Mouse (Mus musculus): ENCODE measurements around the gene Pde10a.

The Pde10a gene

DNA sequence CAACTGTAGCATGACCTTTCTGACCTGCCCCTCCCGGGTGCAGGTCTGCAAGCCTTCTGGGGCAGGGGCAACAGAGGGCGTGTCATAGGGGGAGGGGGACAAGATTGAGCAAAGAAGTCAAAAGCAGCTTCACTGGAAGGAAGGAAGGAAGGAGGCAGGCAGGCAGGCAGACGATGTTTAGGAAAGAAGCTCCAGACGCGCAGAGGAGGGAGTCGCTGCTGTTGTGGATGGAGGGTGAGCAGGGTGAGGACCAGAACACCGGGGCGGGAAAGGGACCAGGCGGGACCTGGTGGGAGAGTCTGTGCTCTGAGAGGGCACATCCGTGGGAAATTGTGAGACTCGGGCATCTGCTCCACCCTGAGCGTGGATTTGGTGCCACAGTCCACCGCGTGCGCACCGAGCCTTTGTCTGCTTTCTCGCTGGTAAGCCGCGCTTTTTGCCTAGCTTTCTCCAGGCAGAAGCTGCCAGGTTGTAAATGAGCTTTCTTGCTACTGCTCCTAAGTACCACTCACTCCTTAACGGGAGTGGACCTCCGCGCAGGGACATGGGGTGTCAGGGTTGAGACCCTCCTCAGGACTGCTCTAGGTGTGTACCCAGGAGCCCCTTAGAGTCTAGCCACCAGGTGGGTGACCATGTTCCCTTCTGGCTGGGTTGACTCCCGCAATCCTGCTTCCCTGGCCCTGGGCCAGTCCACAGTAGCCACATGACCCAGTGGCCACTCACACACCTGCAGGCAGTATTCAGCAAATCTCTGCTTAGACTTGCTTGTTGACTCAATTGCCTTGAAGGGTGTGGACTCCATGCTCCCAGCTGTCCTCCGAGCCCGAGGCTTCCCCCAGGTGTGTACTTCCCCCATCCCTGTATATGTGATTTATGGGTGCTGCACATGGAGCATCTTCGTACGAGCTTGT lies 278.0 kb downstream of the Pde10a start:
- peak; percentile 47 for DNase-seq

DNA sequence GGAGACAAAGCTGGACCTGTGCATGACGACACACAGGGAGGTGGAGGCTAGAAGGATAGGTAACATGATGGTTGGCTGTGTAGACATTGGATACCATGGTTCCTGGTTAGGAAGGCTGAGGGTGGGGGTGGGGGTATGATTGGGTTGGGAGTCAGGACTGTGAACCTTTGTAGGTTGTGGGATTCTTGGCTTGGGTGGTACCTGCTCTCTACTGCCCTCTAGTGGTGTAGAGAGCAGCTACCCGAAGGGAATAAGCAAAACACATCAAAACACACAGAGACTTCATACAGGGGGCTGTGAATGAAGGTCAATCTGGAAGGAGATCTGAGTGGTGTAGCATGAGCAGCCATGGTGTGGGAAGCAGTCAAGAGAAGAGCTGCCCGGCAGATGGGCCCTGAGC lies 282.2 kb downstream of the Pde10a start:
- DNase-seq = no peak

DNA sequence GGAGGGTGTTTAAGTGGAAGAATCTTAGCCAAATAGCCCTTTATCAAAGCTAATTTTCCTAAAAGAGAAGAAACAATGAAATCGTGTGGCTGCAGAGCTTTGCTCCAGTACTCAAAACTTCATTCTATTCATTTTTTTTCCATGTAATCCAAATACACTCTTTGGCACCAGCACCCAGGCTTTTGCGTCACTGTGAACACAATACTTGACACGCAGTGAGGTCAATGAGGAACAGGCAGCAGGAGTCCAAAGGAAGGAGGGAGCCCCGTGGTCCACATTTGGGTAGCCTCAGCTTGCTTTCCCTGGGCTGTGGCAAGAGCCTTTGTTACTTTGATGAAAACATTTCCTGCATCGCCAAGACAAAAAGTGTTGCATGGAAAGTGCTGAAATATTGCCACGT lies 284.6 kb downstream of the Pde10a start:
- DNase-seq = no peak

DNA sequence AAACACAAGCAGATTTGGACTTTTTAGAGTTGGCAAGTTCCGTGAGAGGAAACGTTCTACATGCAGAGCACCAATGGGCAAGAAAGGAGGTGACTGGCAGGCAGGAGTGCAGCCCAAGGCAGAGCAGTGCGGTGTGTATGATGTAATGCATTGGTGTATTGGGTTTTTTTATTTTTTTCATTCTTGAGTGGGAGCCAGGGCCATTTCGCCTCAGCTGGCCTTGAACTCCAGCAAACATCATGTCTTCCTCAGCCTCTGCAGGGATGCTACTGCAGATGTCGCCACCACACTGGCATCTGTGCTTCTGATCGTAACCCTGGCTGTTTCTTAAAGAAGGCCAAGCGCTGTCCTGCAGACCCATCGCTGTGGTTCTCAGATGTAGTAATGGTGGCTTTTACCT lies 285.0 kb downstream of the Pde10a start:
- DNase-seq = no peak

DNA sequence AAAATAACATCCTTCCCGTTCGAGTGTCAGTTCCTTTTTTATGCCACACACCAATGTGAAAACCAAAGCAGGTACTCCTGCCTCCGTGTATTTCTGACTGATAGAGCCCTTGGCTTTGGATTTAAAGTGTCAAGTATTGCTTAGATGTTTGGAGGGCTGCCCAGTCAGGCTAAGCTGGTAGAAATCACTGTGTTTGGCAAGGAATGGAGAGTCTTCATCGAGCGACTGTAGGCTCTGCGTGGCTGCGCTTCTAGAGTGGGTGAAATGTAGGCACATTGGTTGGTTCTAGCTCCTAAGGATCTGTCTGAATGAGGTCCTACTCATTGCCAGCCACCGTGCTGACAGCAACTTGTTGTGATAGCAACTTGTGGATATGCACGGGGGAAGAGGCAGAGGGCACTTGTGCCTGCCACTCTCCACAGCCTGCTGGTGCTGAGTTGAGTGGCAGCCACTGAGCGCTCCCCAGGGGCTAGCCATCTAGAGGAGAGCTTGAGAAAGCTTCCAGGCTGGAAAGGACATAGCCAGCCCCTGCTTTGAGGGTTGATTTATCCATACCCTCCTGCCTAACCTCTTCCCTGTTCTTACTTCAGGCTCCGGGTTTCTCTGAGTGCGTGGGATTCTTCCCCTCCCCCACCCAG lies 287.2 kb downstream of the Pde10a start:
- peak; percentile 62 for DNase-seq

DNA sequence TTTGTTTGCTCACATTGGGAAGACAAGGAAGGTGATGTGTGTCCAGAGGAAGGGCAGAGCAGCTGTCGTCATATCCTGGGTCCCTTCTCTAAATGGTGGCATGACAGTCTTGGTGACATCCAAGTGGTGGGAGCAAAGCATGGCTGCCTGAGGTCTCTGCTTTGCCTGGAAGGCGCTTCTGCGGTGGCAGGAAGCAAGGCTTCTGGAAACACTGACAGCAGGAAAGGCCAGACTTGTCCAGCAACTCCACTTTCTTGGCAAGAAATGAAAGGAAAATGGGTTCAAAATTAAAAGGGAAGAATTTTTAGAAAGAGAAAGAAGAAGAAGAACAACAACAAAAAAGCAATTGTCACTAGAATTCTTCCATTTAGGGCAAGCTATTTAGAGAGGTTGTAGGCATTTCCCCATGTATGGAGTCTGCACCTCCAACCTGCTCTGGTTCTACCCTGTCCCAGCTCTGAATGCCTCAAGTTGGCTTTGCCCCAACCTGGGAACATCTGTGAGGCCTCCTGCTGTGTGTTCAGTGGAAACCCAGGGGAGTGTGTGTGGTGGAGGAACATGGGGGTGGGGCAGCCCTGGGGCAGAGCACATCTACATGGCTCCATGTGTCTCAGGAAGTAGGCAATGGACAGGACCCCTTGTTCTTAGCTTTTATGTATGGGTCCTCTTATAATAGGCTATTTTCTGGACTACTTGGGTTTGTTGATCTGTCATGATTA lies 288.8 kb downstream of the Pde10a start:
- DNase-seq = no peak

DNA sequence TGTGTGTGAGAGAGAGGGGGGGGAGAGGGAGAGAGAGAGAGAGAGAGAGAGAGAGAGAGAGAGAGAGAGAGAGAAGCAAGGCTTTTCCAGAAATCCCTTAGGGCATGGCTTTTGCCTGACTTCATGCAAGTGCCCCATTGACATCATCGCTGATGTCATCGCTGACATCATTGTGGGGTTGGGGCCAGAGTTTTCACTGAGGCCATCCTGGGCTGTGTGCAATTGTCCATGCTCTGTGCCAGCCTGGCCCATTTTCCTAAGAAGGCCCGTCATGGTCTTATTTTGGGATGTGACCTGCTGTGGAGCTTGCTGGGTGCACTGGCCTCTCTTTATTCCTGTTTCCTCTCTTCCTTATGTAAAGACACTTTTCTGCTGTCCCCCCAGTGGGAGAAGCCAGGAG lies 290.2 kb downstream of the Pde10a start:
- no peak for DNase-seq

DNA sequence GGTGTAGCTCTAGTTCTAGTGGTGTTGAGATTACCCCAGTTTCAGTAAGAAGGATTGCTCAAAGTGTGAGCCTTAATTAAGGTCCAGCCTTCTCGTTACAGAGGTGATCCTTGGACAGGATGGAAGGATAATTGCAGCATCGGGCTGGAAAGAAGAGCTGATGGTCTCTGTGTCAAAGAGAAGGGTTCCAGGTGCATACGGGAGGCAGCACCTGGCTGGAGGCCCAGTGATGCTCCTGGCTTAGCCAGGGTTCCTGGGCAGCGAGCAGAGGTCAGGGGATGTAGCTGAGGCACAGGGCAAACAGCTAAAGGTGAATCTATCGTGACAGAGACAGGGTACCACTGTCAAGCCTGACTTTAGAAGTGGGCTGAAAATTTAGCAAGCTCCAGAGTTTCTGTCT lies 290.7 kb downstream of the Pde10a start:
- DNase-seq = peak; percentile 53

DNA sequence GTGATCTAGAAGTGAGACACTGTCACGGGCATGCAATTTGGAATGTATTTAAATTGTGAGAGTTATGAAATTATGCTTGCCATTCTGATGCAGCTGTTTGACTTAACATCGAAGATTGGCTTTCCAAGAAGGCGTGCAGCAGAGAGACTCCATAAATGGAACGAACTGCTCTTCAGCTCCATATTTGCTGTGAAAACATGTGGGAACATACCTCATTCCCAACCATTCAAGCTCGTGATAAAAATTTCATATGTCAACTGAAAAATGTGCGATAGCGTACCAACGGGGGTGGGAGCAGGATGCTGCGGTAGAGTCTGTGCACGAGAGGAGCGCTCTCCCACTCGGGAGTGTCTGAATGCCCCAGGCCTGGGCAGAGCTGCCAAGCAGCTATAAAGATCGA lies 293.5 kb downstream of the Pde10a start:
- no peak for DNase-seq

DNA sequence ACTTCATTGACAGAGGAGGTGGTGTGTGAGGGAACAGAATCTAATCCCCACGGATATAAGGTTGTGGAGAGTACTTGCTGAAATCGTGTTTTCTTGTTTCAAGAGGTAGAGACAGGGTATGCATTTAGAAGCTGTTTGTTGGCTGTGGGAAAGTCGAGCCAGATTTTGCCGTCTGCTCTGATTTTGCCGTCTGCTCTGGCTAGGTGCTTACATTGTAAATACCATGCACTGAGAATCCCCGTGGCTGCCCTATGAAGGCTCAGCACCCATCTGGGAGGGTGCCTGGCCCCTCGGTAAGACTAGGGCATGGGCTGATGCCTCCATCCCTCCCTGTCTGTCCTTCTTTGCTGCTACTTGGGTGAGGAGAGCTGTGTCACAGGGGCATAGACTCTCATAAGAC lies 298.4 kb downstream of the Pde10a start:
- no peak for DNase-seq

DNA sequence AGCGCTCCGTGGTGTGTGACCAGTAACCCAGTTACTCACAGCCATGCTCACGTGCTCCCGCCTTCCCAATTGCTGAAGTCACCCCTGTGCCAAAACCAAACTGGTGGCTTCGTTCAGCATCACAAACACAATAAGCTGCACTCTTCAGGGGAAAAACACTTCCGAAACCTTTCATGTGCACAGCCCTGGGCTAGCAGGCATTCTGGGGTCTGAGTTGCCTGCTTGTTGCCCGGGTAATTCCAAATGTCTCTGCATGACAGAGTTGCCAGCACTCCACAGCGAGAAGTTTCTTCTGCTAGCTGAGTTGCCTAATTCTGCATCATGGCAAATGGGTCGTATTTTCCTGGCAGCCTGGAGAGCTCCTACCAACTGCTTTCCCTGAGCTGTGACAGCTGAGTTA lies 302.0 kb downstream of the Pde10a start:
- DNase-seq = no peak

DNA sequence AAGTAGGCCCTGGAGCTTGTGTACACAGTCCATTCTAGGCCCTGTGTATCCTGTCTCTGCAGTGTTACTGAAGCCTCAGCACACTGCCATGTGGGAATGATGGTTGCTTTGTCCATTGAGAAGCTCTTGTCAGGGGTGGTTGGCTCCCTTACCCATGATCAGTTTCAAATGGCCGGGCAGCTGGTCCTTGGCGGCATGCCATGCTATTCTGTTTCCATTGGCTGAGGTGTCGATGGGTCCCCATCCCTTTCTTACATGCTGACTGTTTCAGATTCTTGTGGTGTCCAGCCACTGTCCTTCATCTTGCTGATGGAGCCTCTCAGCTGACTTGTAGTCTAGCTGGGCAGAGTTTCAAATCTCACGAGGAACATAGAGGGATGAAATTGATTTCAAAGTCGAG lies 305.8 kb downstream of the Pde10a start:
- DNase-seq = no peak

DNA sequence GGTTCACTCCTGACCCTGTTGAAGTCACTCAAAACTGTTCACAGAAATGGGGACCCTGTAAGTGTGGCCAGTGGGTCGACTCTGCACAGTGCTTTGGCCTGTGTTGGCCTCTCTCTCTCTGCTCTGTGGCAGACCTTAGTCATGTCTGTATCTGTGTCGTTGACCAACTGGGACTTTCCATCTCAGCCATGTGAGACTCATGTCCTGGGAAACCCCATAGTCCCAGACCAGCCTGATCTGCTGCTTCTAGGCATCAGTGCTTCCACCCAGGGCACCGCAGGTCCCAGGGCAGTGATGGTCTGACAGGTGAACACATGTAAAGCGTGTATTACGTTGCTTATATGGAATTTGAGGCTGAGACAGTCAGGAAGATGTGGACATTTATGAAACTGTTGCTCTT lies 311.1 kb downstream of the Pde10a start:
- DNase-seq = no peak

DNA sequence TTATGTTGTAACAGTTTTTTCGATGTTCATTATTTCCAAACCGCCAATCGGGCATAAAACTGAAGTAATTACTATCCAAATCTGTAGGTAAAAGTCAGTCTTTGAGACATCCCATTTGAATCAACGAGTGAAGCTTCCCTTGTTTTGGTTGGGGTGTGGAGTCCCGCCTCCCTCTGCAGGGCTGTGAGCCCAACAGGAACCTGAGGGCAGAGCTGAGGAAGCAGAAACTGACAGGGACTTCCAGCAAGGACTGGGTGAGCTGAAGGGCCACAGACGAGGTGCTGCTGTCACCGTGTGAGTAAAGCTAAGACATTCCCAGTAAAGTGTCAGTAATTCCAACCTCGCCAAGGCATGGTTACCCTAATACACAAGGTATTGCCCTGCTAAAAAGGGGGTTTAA lies 313.1 kb downstream of the Pde10a start:
- no peak for DNase-seq

DNA sequence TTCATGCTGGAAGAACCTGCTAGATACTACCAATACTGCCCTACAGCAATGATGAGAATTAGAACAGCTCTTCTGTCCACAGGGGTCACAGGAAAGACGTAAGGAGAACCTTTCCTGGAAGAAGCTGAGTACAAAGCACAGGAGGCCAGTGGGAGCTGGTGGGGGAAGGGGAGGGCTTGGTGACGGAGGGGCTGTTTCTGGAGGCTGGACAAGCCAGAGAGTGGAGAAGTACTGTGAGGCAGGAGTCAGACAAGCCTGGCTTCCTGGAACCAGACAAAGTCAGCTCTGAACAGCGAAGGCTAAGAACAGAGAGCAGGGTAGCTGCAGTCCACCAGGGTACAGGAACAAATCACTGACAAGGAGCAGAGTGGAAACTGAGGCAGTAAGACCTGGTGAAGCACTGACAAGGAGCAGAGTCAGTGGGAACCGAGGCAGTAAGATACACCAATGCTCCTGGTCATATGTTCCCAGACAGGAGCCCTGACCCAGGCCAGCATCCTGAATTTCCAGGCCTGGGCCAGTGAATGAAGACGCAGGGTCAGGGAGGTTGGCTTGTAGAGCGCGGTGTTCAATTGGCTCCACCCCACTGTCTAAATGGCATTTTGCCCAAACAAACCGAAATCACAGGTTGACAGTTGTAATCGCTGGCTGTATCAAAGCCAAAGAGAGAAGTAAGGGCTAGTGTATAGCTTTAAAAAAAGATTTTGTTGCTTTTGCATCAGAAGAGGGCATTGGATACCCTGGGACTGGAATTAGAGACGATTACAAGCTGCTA lies 314.3 kb downstream of the Pde10a start:
- peak; percentile 56 for DNase-seq

DNA sequence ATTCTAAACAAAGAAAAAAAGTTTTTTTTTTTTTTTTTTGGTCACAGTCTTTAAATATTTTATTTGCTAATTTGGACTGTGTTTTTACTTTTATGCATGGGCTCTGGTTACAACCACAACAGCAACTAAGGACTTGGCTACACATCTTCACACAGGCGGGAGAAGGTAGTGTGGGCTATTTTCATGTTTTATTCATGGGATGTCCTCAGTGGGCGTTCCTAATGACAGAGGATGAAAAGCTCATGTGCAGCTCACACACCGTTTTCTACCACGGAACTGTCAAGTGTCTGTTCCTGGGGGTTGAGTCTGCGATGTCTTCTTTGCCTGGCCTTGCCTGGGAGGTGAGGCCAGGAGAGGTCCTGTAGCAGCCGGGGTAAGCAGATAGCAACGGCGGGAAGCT lies 315.9 kb downstream of the Pde10a start:
- DNase-seq = no peak

DNA sequence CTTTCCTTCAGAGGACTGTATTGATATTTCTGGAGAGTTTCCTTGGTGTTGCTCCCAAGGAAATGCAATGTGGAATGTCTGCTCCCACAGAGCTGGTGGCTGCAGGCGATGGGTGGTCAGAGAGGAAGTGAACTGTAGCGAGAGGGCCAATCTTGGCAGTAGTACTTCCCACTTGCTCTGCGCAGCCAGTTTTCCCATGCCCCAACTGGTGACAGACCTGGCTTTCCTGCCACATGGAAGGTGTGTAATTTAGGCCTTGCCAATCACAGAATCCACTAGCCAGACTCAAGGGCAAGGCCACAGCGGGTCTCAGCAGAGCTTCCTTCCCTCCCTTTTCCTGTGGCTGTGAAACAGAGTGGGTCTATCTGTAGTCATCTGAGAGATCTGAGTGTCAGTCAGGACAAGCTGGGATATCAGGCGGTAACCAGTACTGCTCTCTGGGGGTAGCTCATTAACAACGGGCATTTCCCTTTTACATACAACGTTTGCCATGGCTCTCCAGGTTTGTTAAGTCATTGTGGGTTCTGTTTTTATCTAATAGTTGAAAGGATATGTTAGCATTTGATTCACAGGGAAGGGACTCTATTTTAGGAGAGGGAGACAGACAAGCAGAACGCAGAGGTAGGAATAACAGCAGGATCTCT lies 316.8 kb downstream of the Pde10a start:
- peak; percentile 58 for DNase-seq

DNA sequence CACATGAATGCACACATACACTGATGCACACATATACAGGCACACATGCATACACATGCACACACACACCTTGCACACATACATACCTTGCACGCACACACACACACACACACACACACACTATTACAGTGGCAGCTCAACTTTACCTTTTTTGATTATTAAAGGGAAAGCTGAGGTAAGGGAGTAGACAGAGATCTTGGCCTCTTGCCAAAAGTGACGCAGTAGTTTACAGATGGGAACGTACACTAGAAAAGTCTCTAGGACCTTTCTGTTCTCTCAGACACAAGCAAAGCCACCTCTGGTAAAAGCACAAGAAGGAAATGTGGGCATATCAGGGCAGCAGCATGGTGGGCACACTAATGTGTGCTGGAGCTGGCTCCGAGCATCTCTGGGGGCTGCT lies 317.5 kb downstream of the Pde10a start:
- no peak for DNase-seq

DNA sequence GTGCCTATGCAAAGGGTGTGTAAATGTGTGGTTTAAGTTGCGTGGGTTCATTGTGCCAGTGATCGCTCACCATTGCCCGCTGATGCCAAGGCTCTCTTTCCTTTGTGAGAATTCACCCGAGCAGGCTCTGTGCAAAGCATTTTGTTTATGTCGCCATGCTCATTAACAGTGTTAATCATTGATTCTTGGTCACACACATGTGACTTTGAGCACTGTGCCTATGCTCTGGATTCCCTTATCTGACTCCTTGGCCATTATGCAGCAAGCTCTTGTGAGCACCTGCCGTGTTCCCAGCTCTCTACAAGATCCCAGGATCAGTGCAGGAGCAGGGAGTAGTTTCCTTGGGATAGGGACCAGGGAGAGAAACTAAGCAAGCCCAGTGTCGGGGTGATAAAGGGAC lies 318.8 kb downstream of the Pde10a start:
- DNase-seq = no peak

DNA sequence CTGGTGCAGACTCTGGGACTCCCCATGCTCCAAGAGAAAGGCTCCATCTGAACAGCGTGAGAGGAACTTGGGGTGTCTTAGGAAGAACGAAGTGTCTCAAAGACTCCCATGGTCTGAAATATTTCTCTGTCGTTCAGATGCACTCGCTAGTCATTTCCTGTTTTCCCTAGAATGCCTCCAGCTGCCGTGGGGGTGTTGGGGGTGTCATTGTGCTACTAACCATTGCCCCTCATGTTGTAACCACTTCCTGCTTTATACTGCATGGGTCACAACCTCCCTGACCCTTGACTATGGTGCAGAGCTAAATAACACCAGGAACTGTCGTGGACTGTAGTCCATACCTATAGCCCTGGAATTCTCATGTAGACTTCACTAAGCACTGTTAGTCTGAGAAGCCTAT lies 321.3 kb downstream of the Pde10a start:
- no peak for DNase-seq

DNA sequence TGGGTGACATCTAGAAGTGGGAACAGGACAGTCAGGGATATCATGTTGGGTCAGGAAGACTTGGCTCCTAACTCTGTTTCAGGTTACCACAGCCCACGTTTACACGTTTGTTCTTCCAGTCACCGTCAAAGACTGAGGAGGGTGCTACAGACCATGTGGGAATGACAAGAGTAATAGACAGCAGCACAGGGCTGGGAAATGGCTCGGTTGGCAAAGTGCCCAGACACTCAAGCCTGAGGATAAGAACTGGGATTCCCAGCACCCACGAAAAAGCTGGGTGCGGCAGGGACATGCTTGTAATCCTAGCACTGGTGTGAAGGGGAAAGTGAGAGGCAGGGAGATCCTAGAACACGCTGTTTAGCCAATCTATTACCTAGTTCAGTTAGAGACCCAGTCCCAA lies 322.4 kb downstream of the Pde10a start:
- peak; percentile 43 for DNase-seq

DNA sequence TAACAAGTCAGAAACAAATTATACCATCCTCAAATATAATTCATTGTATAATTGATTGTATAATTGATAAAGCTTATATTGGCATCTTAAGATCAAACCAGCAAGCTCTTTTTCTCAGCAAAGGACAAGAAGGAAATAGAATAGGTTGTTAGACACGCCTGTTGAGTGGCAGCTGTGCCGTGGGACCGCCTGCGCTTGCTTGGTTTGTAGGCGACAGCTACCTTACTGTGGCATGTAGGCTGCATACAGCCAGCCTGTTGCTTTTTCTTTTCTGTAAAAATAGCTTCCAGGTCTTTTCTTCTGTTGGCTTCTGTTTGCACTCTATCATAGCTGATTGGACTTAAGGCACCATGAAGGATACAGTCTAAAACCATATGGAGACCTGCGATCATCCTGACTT lies 326.7 kb downstream of the Pde10a start:
- DNase-seq = no peak

Data from cerebellum, adult 9-10 months (tissue).